Mouse (Mus musculus) hindbrain, embryonic 15.5 days (tissue): ENCODE results near the gene Plcd1. TPM values are rescaled to one million over a fixed set of nuclear protein-coding genes. Genes with fewer than 3 reads are reported as not detected.

Experiments used
- ATAC-seq: fragments of 200-750 bp; cut with Nextera tagmentation; 2 replicates; pipeline ENCODE4 v1.8.0; 2017; ENCODE audit warnings: low read depth, moderate number of reproducible peaks, moderate TSS enrichment; ENCODE audit not compliant: low FRiP score
- H3K27ac ChIP-seq: fragments of 300-500 bp; sonication (generic); replicated peaks from 2 replicates; pipeline ENCODE4 v1.5.1; 2015; ENCODE audit warnings: mild to moderate bottlenecking, inconsistent platforms
- H3K27me3 ChIP-seq: fragments of 300-500 bp; sonication (generic); 2 replicates; pipeline ENCODE4 v1.6.1; 2015; ENCODE audit warnings: control low read depth, inconsistent platforms
- H3K36me3 ChIP-seq: fragments of 300-500 bp; sonication (generic); 2 replicates; pipeline ENCODE4 v1.6.1; 2015; ENCODE audit warnings: control low read depth, inconsistent platforms
- H3K4me1 ChIP-seq: fragments of 300-500 bp; sonication (generic); replicated peaks from 2 replicates; pipeline ENCODE4 v1.6.1; 2015; ENCODE audit warnings: control low read depth, inconsistent platforms
- H3K4me2 ChIP-seq: fragments of 300-500 bp; sonication (generic); 2 replicates; pipeline ENCODE4 v1.6.1; 2015; ENCODE audit warnings: moderate library complexity, mild to moderate bottlenecking, inconsistent platforms
- H3K4me3 ChIP-seq: fragments of 300-500 bp; sonication (generic); 2 replicates; pipeline ENCODE4 v1.5.1; 2015; ENCODE audit warnings: mild to moderate bottlenecking, inconsistent platforms
- H3K9ac ChIP-seq: fragments of 300-500 bp; sonication (generic); 2 replicates; pipeline ENCODE4 v1.6.1; 2015; ENCODE audit warnings: inconsistent platforms
- H3K9me3 ChIP-seq: fragments of 300-500 bp; sonication (generic); 2 replicates; pipeline ENCODE4 v1.6.1; 2016; ENCODE audit warnings: control low read depth, inconsistent platforms
- WGBS: fragments of 180-500 bp; shearing (Covaris S2); methylation state at CpG from one replicate; pipeline ENCODE4 v1.1.7; 2015; 5-methylcytosine and 5-hydroxymethylcytosine counted together
- polyA plus RNA-seq: library from polyadenylated mRNA; unstranded; fragments of >200 nt; fragmentation: Nextera tagmentation; extraction: Ambion mirVana; gene quantifications from 2 replicates; pipeline ENCODE4 v1.2.1, GENCODE M21; 2015

Plcd1 gene
- polyA plus RNA-seq, 1 experiment from 2014 or later, result 20.3 TPM

GRCm38 (mm10) chr9:119107566-119107965 is 14.3 kb upstream of the Plcd1 start:
- Histone ChIP-seq H3K4me2 (no peak overlapping the region), H3K9me3 (no peaks in the 10 kb centered on the region), H3K4me1 (peaks cover 5% of the 10 kb centered on the region), H3K36me3 (no peaks in the 10 kb centered on the region), H3K4me3 (no peak overlapping the region), H3K27ac (no peak overlapping the region), H3K9ac (no peak overlapping the region), H3K27me3 (no peaks in the 10 kb centered on the region)
- WGBS, result 88% methylated on average over 4 of the region's 4 CpGs
- no peak for ATAC-seq

GRCm38 (mm10) chr9:119102783-119103113 is 9.4 kb upstream of the Plcd1 start:
- H3K4me1 ChIP-seq, result peaks cover 5% of the 10 kb centered on the region; the same call in 1 of the 2 replicates
- no peaks in the 10 kb centered on the region for H3K9me3 ChIP-seq
- H3K27me3 ChIP-seq, result no peaks in the 10 kb centered on the region
- peak overlapping the region; percentile 28 for H3K9ac ChIP-seq
- no peak for ATAC-seq
- H3K27ac ChIP-seq, result no peak overlapping the region
- WGBS, result 5% methylated on average over 19 of the region's 19 CpGs
- peak overlapping the region; percentile 60 for H3K4me3 ChIP-seq
- H3K4me2 ChIP-seq, result peak overlapping the region; percentile 61
- H3K36me3 ChIP-seq, result no peaks in the 10 kb centered on the region

GRCm38 (mm10) chr9:119101992-119102782 is 8.9 kb upstream of the Plcd1 start, which contains the start of gene Dlec1:
TSS of gene Dlec1 (plus strand) at chr9:119102478.
- peaks cover 5% of the 10 kb centered on the region; the same call in 1 of the 2 replicates for H3K4me1 ChIP-seq
- H3K9me3 ChIP-seq, result no peaks in the 10 kb centered on the region
- ATAC-seq, result peak; percentile 93
- H3K36me3 ChIP-seq, result no peaks in the 10 kb centered on the region
- WGBS, result 2% methylated on average over 44 of the region's 44 CpGs
- H3K9ac ChIP-seq, result peak within 1 kb of the TSS; percentile 28
- H3K4me3 ChIP-seq, result peak within 1 kb of the TSS; percentile 60
- H3K4me2 ChIP-seq, result peak within 1 kb of the TSS; percentile 61
- no peaks in the 10 kb centered on the region for H3K27me3 ChIP-seq
- H3K27ac ChIP-seq, result no peak within 1 kb of the TSS

GRCm38 (mm10) chr9:119100177-119100898 is 7.0 kb upstream of the Plcd1 start:
- no peaks in the 10 kb centered on the region for H3K36me3 ChIP-seq
- H3K27me3 ChIP-seq, result 0 out of 2 replicates have a peak, but pooled peaks cover 3% of the 10 kb centered on the region
- no peak for ATAC-seq
- WGBS, result 17% methylated on average over 15 of the region's 15 CpGs
- no peak overlapping the region for H3K9ac ChIP-seq
- H3K27ac ChIP-seq, result no peak overlapping the region
- H3K4me3 ChIP-seq, result no peak overlapping the region
- no peak overlapping the region for H3K4me2 ChIP-seq
- no peaks in the 10 kb centered on the region for H3K9me3 ChIP-seq
- H3K4me1 ChIP-seq, result peaks cover 5% of the 10 kb centered on the region; the same call in 1 of the 2 replicates

- Histone ChIP-seq H3K27ac (peak overlapping the region; percentile 74; the same call in 1 of the 2 replicates), H3K4me1 (peaks cover 38% of the 10 kb centered on the region), H3K4me2 (peak overlapping the region; percentile 87), H3K36me3 (no peaks in the 10 kb centered on the region), H3K9me3 (no peaks in the 10 kb centered on the region), H3K27me3 (peaks cover 6% of the 10 kb centered on the region; the same call in 1 of the 2 replicates), H3K9ac (no peak overlapping the region), H3K4me3 (no peak overlapping the region)
- peak; percentile 23; the same call in 1 of the 2 replicates for ATAC-seq
- WGBS, result 52% methylated on average over 13 of the region's 13 CpGs
These were observed 1.3 kb upstream of the Plcd1 start for GRCm38 (mm10) chr9:119094462-119095109.

GRCm38 (mm10) chr9:119092473-119093418 is 556 bp downstream of the Plcd1 start:
- peak overlapping the region; percentile 87 for H3K4me2 ChIP-seq
- peak overlapping the region; percentile 61 for H3K9ac ChIP-seq
- no peak for ATAC-seq
- peak overlapping the region; percentile 74; the same call in 1 of the 2 replicates for H3K27ac ChIP-seq
- peak overlapping the region; percentile 64 for H3K4me3 ChIP-seq
- H3K36me3 ChIP-seq, result no peaks in the 10 kb centered on the region
- H3K27me3 ChIP-seq, result peaks cover 6% of the 10 kb centered on the region; the same call in 1 of the 2 replicates
- 3% methylated on average over 45 of the region's 45 CpGs for WGBS
- H3K9me3 ChIP-seq, result no peaks in the 10 kb centered on the region
- peaks cover 52% of the 10 kb centered on the region for H3K4me1 ChIP-seq

- Histone ChIP-seq H3K36me3 (no peaks in the 10 kb centered on the region), H3K27me3 (peaks cover 8% of the 10 kb centered on the region; the same call in 1 of the 2 replicates), H3K9me3 (no peaks in the 10 kb centered on the region), H3K9ac (peak overlapping the region; percentile 61; the same call in 1 of the 2 replicates), H3K27ac (no peak overlapping the region), H3K4me3 (peak overlapping the region; percentile 64), H3K4me2 (peak overlapping the region; percentile 87), H3K4me1 (peaks cover 62% of the 10 kb centered on the region)
- WGBS, result 57% methylated on average over 12 of the region's 12 CpGs
- ATAC-seq, result no peak
These were observed 1.6 kb downstream of the Plcd1 start for GRCm38 (mm10) chr9:119091581-119092310.

GRCm38 (mm10) chr9:119090462-119090861 is 2.8 kb downstream of the Plcd1 start:
- H3K9ac ChIP-seq, result no peak overlapping the region
- no peak for ATAC-seq
- H3K27ac ChIP-seq, result no peak overlapping the region
- H3K4me3 ChIP-seq, result no peak overlapping the region
- H3K27me3 ChIP-seq, result peaks cover 6% of the 10 kb centered on the region; the same call in 1 of the 2 replicates
- 90% methylated on average over 5 of the region's 5 CpGs for WGBS
- H3K4me1 ChIP-seq, result peaks cover 66% of the 10 kb centered on the region
- no peaks in the 10 kb centered on the region for H3K36me3 ChIP-seq
- no peaks in the 10 kb centered on the region for H3K9me3 ChIP-seq
- H3K4me2 ChIP-seq, result no peak overlapping the region

GRCm38 (mm10) chr9:119089437-119089836 is 3.9 kb downstream of the Plcd1 start:
- Histone ChIP-seq H3K4me3 (no peak overlapping the region), H3K9me3 (no peaks in the 10 kb centered on the region), H3K27me3 (0 out of 2 replicates have a peak, but pooled peaks cover 3% of the 10 kb centered on the region), H3K9ac (no peak overlapping the region), H3K4me2 (no peak overlapping the region), H3K4me1 (peaks cover 64% of the 10 kb centered on the region), H3K27ac (peak overlapping the region; percentile 45; the same call in 1 of the 2 replicates), H3K36me3 (no peaks in the 10 kb centered on the region)
- ATAC-seq, result no peak
- WGBS, result 38% methylated on average over 7 of the region's 7 CpGs

GRCm38 (mm10) chr9:119088148-119088801 is 5.0 kb downstream of the Plcd1 start:
- no peak overlapping the region for H3K27ac ChIP-seq
- peak; percentile 55 for ATAC-seq
- peak overlapping the region; percentile 53 for H3K4me2 ChIP-seq
- WGBS, result 4% methylated on average over 24 of the region's 24 CpGs
- 0 out of 2 replicates have a peak overlapping the region, but pooled peaks have one; percentile 22 for H3K9ac ChIP-seq
- no peaks in the 10 kb centered on the region for H3K9me3 ChIP-seq
- 0 out of 2 replicates have a peak, but pooled peaks cover 3% of the 10 kb centered on the region for H3K27me3 ChIP-seq
- peak overlapping the region; percentile 30 for H3K4me3 ChIP-seq
- H3K4me1 ChIP-seq, result peaks cover 53% of the 10 kb centered on the region
- H3K36me3 ChIP-seq, result no peaks in the 10 kb centered on the region
